Mouse (Mus musculus): ENCODE results near the gene Arhgdig. TPM values are rescaled to one million over a fixed set of nuclear protein-coding genes. Genes with fewer than 3 reads are reported as not detected.

The Arhgdig gene
- polyA plus RNA-seq, 1 experiment from 2014 or later = 22.9 TPM

DNA sequence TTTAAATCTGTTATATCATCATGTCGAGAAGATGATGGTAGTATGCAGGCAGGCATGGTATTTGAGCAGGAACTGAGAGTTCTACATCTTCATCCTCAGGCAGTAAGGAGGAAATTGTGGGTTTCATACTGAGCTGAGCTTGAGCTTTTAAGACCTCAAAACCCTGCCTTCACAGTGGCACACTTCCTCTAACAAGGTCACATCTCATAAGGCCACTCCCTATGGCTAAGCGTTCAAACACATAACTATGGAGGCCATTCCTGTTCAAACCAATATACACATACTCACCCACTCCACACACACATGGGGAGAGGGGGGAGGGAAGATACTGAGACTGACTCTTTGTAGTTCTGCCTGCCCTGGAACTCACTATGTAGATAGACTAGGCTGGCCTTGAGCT lies 39.5 kb downstream of the Arhgdig start:
- Histone ChIP-seq H3K9ac (no peak overlapping the region), H3K36me3 (no peaks in the 10 kb centered on the region), H3K27ac (no peak overlapping the region), H3K9me3 (no peaks in the 10 kb centered on the region), H3K4me2 (replicated peaks) (no peak overlapping the region), H3K4me1 (peaks cover 11% of the 10 kb centered on the region), H3K27me3 (no peaks in the 10 kb centered on the region), H3K4me3 (no peak overlapping the region)
- no peak for ATAC-seq (ENCODE audit: insufficient number of reproducible peaks, insufficient read depth, low FRiP score, low TSS enrichment)
- 93% methylated on average over 2 of the region's 2 CpGs for WGBS

- no peak overlapping the region for H3K27ac ChIP-seq
- no peak overlapping the region for H3K9ac ChIP-seq
- no peak overlapping the region for H3K4me2 ChIP-seq (replicated peaks)
- peaks cover 11% of the 10 kb centered on the region for H3K4me1 ChIP-seq
- no peaks in the 10 kb centered on the region for H3K9me3 ChIP-seq
- H3K27me3 ChIP-seq = no peaks in the 10 kb centered on the region
- no peaks in the 10 kb centered on the region; the same call in 1 of the 2 replicates for H3K36me3 ChIP-seq
- no peak for ATAC-seq (ENCODE audit: insufficient number of reproducible peaks, insufficient read depth, low FRiP score, low TSS enrichment)
- 97% methylated on average over 1 of the region's 1 CpGs for WGBS
- H3K4me3 ChIP-seq = no peak overlapping the region
These were observed 44.9 kb downstream of the Arhgdig start for GRCm38 (mm10) chr17:26162736-26163135.

DNA sequence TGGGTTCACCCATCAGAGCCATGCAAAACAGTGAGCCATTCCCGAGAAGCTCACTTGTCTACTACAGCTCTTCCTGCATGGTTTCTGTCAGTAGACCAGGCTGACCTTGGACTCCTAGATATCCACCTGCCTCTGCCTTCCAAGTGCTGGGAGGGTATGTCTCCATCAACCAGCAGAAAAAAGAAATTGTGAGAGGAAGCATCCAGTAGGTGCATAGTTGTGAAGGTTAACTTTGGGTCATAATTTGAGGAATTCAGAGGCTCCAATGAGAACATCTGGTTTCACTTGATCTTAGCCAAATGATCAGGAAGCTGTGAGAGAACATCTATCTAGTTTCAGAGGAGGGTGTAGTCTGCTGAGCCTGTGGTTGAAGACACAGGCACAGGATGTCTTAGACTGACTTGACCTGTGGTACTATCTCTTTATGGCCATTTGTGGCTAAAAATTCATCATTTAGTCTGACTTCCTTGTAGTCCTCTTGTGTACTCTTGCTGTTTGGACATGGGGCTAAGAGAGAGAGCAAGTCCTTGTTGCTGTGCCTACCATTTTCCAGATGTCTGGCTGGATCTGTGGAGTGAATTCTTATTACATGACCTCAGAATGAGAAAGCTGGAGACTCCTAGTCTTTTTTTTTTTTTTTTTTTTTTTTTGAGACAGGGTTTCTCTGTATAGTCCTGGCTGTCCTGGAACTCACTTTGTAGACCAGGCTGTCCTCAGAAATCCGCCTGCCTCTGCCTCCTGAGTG lies 55.5 kb downstream of the Arhgdig start:
- no peaks in the 10 kb centered on the region for H3K9me3 ChIP-seq
- peaks cover 68% of the 10 kb centered on the region for H3K36me3 ChIP-seq
- no peak overlapping the region for H3K4me3 ChIP-seq
- H3K27ac ChIP-seq = no peak overlapping the region
- no peaks in the 10 kb centered on the region for H3K27me3 ChIP-seq
- no peak overlapping the region for H3K9ac ChIP-seq
- 85% methylated on average over 2 of the region's 2 CpGs for WGBS
- no peak for ATAC-seq (ENCODE audit: insufficient number of reproducible peaks, insufficient read depth, low FRiP score, low TSS enrichment)
- H3K4me2 ChIP-seq (replicated peaks) = no peak overlapping the region
- H3K4me1 ChIP-seq = no peaks in the 10 kb centered on the region

Other genes starting within 250 kb of the Arhgdig start
- gene Capn15, start 222.0 kb downstream of the Arhgdig start, polyA plus RNA-seq (2016; fragmentation: Nextera tagmentation; extraction: Ambion mirVana) = 33.1 and 34.6 TPM in 2 replicates
- 30.4 and 33.1 TPM in 2 replicates for gene Rab11fip3, start 138.2 kb downstream of the Arhgdig start, polyA plus RNA-seq (2016; fragmentation: Nextera tagmentation; extraction: Ambion mirVana)
- gene Decr2, start 117.4 kb downstream of the Arhgdig start, polyA plus RNA-seq (2016; fragmentation: Nextera tagmentation; extraction: Ambion mirVana) = 38.5 and 39.0 TPM in 2 replicates
- 122 and 128 TPM in 2 replicates for gene Nme4, start 112.2 kb downstream of the Arhgdig start, polyA plus RNA-seq (2016; fragmentation: Nextera tagmentation; extraction: Ambion mirVana)
- gene Tmem8, start 94.5 kb downstream of the Arhgdig start, polyA plus RNA-seq (2016; fragmentation: Nextera tagmentation; extraction: Ambion mirVana) = 0.99 and 1.3 TPM in 2 replicates
- gene Mrpl28, start 84.3 kb downstream of the Arhgdig start, polyA plus RNA-seq (2016; fragmentation: Nextera tagmentation; extraction: Ambion mirVana) = 204 and 216 TPM in 2 replicates
- gene Axin1, start 69.1 kb downstream of the Arhgdig start, polyA plus RNA-seq (2016; fragmentation: Nextera tagmentation; extraction: Ambion mirVana) = 15.3 and 27.8 TPM in 2 replicates
- gene Pdia2, start 8.7 kb downstream of the Arhgdig start, polyA plus RNA-seq (2016; fragmentation: Nextera tagmentation; extraction: Ambion mirVana) = 0.34 and 0.61 TPM in 2 replicates
- gene Rgs11, start 4.8 kb downstream of the Arhgdig start, polyA plus RNA-seq (2016; fragmentation: Nextera tagmentation; extraction: Ambion mirVana) = 4.9 and 7.1 TPM in 2 replicates
- gene Fam234a, start 36.5 kb upstream of the Arhgdig start, polyA plus RNA-seq (2016; fragmentation: Nextera tagmentation; extraction: Ambion mirVana) = 37.9 and 40.8 TPM in 2 replicates
- gene Luc7l, start 45.1 kb upstream of the Arhgdig start, polyA plus RNA-seq (2016; fragmentation: Nextera tagmentation; extraction: Ambion mirVana) = 153 and 155 TPM in 2 replicates
- gene Neurl1b, start 207.0 kb upstream of the Arhgdig start, polyA plus RNA-seq (2016; fragmentation: Nextera tagmentation; extraction: Ambion mirVana) = 0.45 and 0.46 TPM in 2 replicates

Data from embryonic facial prominence, embryonic 12.5 days (tissue).